Mouse (Mus musculus) limb, embryonic 13.5 days (tissue): ENCODE measurements around the gene Runx3. TPM values are rescaled to one million over a fixed set of nuclear protein-coding genes. Genes with fewer than 3 reads are reported as not detected.

Source experiments
- ATAC-seq: fragments of 200-750 bp; cut with Nextera tagmentation; 2 replicates; pipeline ENCODE4 v1.8.0; 2017; ENCODE audit warnings: low read depth, moderate number of reproducible peaks, moderate TSS enrichment; ENCODE audit not compliant: low FRiP score
- H3K27ac ChIP-seq: fragments of 300-500 bp; sonication (generic); 2 replicates; pipeline ENCODE4 v1.5.1; 2015; ENCODE audit warnings: inconsistent platforms, mild to moderate bottlenecking, moderate library complexity
- H3K27me3 ChIP-seq: fragments of 300-500 bp; sonication (generic); 2 replicates; pipeline ENCODE4 v1.6.1; 2015; ENCODE audit warnings: mild to moderate bottlenecking, inconsistent platforms
- H3K36me3 ChIP-seq: fragments of 300-500 bp; sonication (generic); 2 replicates; pipeline ENCODE4 v1.6.1; 2015; ENCODE audit warnings: inconsistent platforms, mild to moderate bottlenecking, moderate library complexity
- H3K4me1 ChIP-seq: fragments of 300-500 bp; sonication (generic); 2 replicates; pipeline ENCODE4 v1.6.1; 2015; ENCODE audit warnings: inconsistent platforms
- H3K4me2 ChIP-seq: fragments of 300-500 bp; sonication (generic); replicated peaks from 2 replicates; pipeline ENCODE4 v1.6.1; 2015; ENCODE audit warnings: inconsistent platforms, mild to moderate bottlenecking, moderate library complexity
- H3K4me3 ChIP-seq: fragments of 300-500 bp; sonication (generic); 2 replicates; pipeline ENCODE4 v1.5.1; 2015; ENCODE audit warnings: moderate library complexity, mild to moderate bottlenecking, inconsistent platforms
- H3K9ac ChIP-seq: fragments of 300-500 bp; sonication (generic); 2 replicates; pipeline ENCODE4 v1.6.1; 2015; ENCODE audit warnings: mild to moderate bottlenecking, inconsistent platforms
- H3K9me3 ChIP-seq: fragments of 300-500 bp; sonication (generic); 2 replicates; pipeline ENCODE4 v1.6.1; 2016; ENCODE audit warnings: inconsistent platforms
- WGBS: fragments of 180-500 bp; shearing (Covaris S2); methylation state at CpG from one replicate; pipeline ENCODE4 v1.1.7; 2015; 5-methylcytosine and 5-hydroxymethylcytosine counted together
- polyA plus RNA-seq: library from polyadenylated mRNA; unstranded; fragments of >200 nt; fragmentation: Nextera tagmentation; extraction: Ambion mirVana; gene quantifications from 2 replicates; pipeline ENCODE4 v1.2.1, GENCODE M21; 2015

The Runx3 gene
- polyA plus RNA-seq, 1 experiment from 2014 or later: 3.7 TPM

- Histone ChIP-seq H3K4me3 (no peak overlapping the region), H3K27me3 (peaks cover 27% of the 10 kb centered on the region), H3K27ac (no peak overlapping the region), H3K4me1 (peaks cover 7% of the 10 kb centered on the region), H3K36me3 (peaks cover 36% of the 10 kb centered on the region), H3K9me3 (peaks cover 9% of the 10 kb centered on the region; the same call in 1 of the 2 replicates), H3K9ac (no peak overlapping the region), H3K4me2 (no peak overlapping the region)
- ATAC-seq: no peak
- WGBS: 55% methylated on average over 2 of the region's 2 CpGs
Observed at GRCm38 (mm10) chr4:135209846-135210245, 89.4 kb downstream of the Runx3 start.

GRCm38 (mm10) chr4:135219652-135220051 is 99.2 kb downstream of the Runx3 start:
- Histone ChIP-seq H3K9me3 (no peaks in the 10 kb centered on the region), H3K27me3 (no peaks in the 10 kb centered on the region), H3K4me2 (no peak overlapping the region), H3K4me1 (peaks cover 38% of the 10 kb centered on the region), H3K36me3 (peaks cover 79% of the 10 kb centered on the region), H3K27ac (no peak overlapping the region), H3K4me3 (no peak overlapping the region), H3K9ac (no peak overlapping the region)
- 49% methylated on average over 4 of the region's 4 CpGs for WGBS
- no peak for ATAC-seq

- Histone ChIP-seq H3K27me3 (no peaks in the 10 kb centered on the region), H3K9me3 (no peaks in the 10 kb centered on the region), H3K4me1 (peaks cover 38% of the 10 kb centered on the region), H3K4me2 (no peak overlapping the region), H3K36me3 (peaks cover 74% of the 10 kb centered on the region), H3K4me3 (no peak overlapping the region), H3K27ac (peak overlapping the region; percentile 15; the same call in 1 of the 2 replicates), H3K9ac (no peak overlapping the region)
- WGBS: 79% methylated on average over 3 of the region's 3 CpGs
- no peak for ATAC-seq
Observed at GRCm38 (mm10) chr4:135220641-135221040, 100.2 kb downstream of the Runx3 start.

- WGBS: 61% methylated on average over 12 of the region's 12 CpGs
- peak overlapping the region; percentile 83 for H3K27ac ChIP-seq
- H3K9ac ChIP-seq: no peak overlapping the region
- H3K4me2 ChIP-seq: 0 out of 2 replicates have a peak overlapping the region, but pooled peaks have one; percentile 7
- H3K36me3 ChIP-seq: peaks cover 70% of the 10 kb centered on the region
- H3K4me3 ChIP-seq: no peak overlapping the region
- H3K4me1 ChIP-seq: peaks cover 38% of the 10 kb centered on the region
- peak; percentile 78 for ATAC-seq
- H3K9me3 ChIP-seq: no peaks in the 10 kb centered on the region
- no peaks in the 10 kb centered on the region for H3K27me3 ChIP-seq
Observed at GRCm38 (mm10) chr4:135221632-135222407, 101.4 kb downstream of the Runx3 start.

- Histone ChIP-seq H3K4me2 (no peak overlapping the region), H3K27me3 (no peaks in the 10 kb centered on the region), H3K27ac (no peak overlapping the region), H3K4me1 (peaks cover 38% of the 10 kb centered on the region), H3K36me3 (peaks cover 51% of the 10 kb centered on the region), H3K4me3 (no peak overlapping the region), H3K9me3 (no peaks in the 10 kb centered on the region), H3K9ac (no peak overlapping the region)
- no peak for ATAC-seq
- 87% methylated on average over 9 of the region's 9 CpGs for WGBS
Observed at GRCm38 (mm10) chr4:135223808-135224207, 103.4 kb downstream of the Runx3 start.

- H3K4me3 ChIP-seq: no peak overlapping the region
- 93% methylated on average over 12 of the region's 12 CpGs for WGBS
- peaks cover 39% of the 10 kb centered on the region for H3K36me3 ChIP-seq
- ATAC-seq: no peak
- no peak overlapping the region for H3K9ac ChIP-seq
- peaks cover 34% of the 10 kb centered on the region for H3K4me1 ChIP-seq
- H3K9me3 ChIP-seq: no peaks in the 10 kb centered on the region
- H3K27ac ChIP-seq: peak overlapping the region; percentile 28; the same call in 1 of the 2 replicates
- H3K4me2 ChIP-seq: no peak overlapping the region
- H3K27me3 ChIP-seq: no peaks in the 10 kb centered on the region
Observed at GRCm38 (mm10) chr4:135226008-135226667, 105.7 kb downstream of the Runx3 start.

Other genes starting within 250 kb of the Runx3 start
- gene Tmem50a, start 205.6 kb upstream of the Runx3 start, polyA plus RNA-seq: 187 and 193 TPM in 2 replicates
- gene Rsrp1, start 197.1 kb upstream of the Runx3 start, polyA plus RNA-seq: 523 and 552 TPM in 2 replicates
- 73.4 and 75.5 TPM in 2 replicates for gene Syf2, start 189.8 kb upstream of the Runx3 start, polyA plus RNA-seq
- gene Clic4, start 152.2 kb downstream of the Runx3 start, polyA plus RNA-seq: 137 and 146 TPM in 2 replicates
- 295 and 303 TPM in 2 replicates for gene Srrm1, start 232.7 kb downstream of the Runx3 start, polyA plus RNA-seq